Mouse (Mus musculus) liver, adult 10 weeks (tissue): ENCODE measurements around the gene Prdm2. TPM values are rescaled to one million over a fixed set of nuclear protein-coding genes. Genes with fewer than 3 reads are reported as not detected.

ENCODE experiments used
- polyA plus RNA-seq: library from polyadenylated mRNA; stranded (reverse); fragments of 350-450 nt; fragmentation: Illumina TruSeq; extraction: RNeasy Lipid Tissue Mini Kit (QIAGEN cat#74804); gene quantifications from one replicate; pipeline ENCODE4 v1.2.3, GENCODE M21; 2014; ENCODE audit warnings: low read depth, low replicate concordance

Gene Prdm2
- polyA plus RNA-seq: 6.8 TPM

DNA sequence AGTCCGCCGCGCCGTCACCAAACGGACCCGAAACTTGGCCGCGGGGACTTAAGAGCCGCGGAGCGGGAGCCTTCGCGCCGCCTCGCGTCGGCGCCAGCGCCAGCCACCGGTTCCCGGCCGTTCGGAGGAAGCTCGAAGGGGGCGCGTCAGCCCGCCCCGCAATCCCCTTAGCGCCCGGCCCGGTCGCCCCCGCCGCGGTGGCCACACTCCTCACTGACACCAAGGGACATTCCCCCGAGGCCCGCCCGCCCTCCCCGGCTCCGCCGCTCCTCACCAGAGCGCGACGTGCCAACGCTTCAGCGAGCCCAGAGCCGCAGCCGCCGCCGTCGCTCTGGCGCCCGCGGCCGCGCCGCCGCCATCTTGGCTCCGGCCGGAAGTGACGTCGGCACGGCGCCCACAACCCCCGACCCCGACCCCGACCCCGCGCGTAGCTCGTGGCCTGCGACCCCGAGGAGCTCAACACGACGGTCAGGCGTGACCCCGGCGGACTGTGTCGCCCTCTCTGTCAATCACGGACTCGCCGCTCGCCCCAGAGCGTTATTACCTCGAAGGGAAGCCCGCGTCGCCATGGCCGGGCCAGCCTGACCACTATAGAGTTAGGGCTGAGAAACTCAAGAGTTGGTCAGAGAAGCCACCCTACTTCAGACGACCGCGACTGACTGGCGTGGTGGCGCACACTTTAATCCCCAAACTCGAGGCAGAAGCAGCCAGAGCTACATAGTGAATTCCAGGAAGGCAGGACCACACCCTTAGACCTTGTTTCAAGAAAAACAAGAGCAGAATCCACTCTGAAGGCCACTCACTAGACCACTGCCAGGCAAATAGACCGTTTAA, at the start of gene Prdm2:
Gene Prdm2, minus strand, starts transcription at position 655 of the 834 bp plus-strand sequence.

Other genes with a start within 250 kb of the Prdm2 start
- 0.77 TPM for gene Pdpn, start 86.6 kb upstream of the Prdm2 start, polyA plus RNA-seq
- not detected for gene Lrrc38, start 136.8 kb upstream of the Prdm2 start, polyA plus RNA-seq
- not detected for gene Pramel1, start 181.4 kb upstream of the Prdm2 start, polyA plus RNA-seq
- gene Pramef8, start 199.4 kb upstream of the Prdm2 start, polyA plus RNA-seq: 5.3 TPM
- not detected for gene Oog4, start 237.3 kb upstream of the Prdm2 start, polyA plus RNA-seq